Mouse (Mus musculus) layer of hippocampus, postnatal 14 days (tissue): ENCODE results near the gene Rbms2. TPM values are rescaled to one million over a fixed set of nuclear protein-coding genes. Genes with fewer than 3 reads are reported as not detected.
"Not testable (repeated sequence)": the region's sequence is repeated elsewhere in the genome, so short reads cannot be mapped to it uniquely, and the experiment has no call there.

Experiments used
- DNase-seq, 2 experiments: peaks; one replicate each; pipeline ENCODE4 v3.0.0; 2021 to 2022; ENCODE audit warnings: low spot score in 2 of 2, mixed read lengths in 1 of 2
- long read RNA-seq, 2 experiments: library from polyadenylated mRNA; stranded (forward); transcript quantifications; one replicate each; pipeline ENCODE4 v2.0.0; 2021
- total RNA-seq, 2 experiments: library from RNA; stranded (reverse); gene quantifications; 2 replicates each; pipeline ENCODE4 v1.2.3; 2021

The Rbms2 gene
- total RNA-seq, result 10 to 100 TPM; 13.4 to 14.6 TPM
- long read RNA-seq, experiment 1, partial matches to known transcripts, result 1 of 1 reads
- long read RNA-seq, experiment 1, other reads (novel, unspliced or antisense), result 0 of 1 reads
- long read RNA-seq, experiment 2, partial matches to known transcripts, result 2 of 4 reads
- long read RNA-seq, experiment 2, other reads (novel, unspliced or antisense), result 2 of 4 reads

- no peak for DNase-seq
These were observed at the start of gene Rbms2 for GRCm38 (mm10) chr10:128179989-128180388. Gene Rbms2 (minus strand): TSS chr10:128180297.

GRCm38 (mm10) chr10:128228009-128228408, 47.9 kb upstream of the Rbms2 start:
- DNase-seq, result no peak

- no peak for DNase-seq
These were observed 47.5 kb upstream of the Rbms2 start for GRCm38 (mm10) chr10:128227592-128227991.

GRCm38 (mm10) chr10:128225538-128225937, 45.4 kb upstream of the Rbms2 start, which contains the start of gene Mip:
Gene Mip (plus strand): TSS chr10:128225838.
- DNase-seq, result no peak

- no peak for DNase-seq
These were observed 45.0 kb upstream of the Rbms2 start for GRCm38 (mm10) chr10:128225064-128225463.

GRCm38 (mm10) chr10:128221533-128222286, 41.6 kb upstream of the Rbms2 start:
- DNase-seq, result no peak

GRCm38 (mm10) chr10:128218387-128219117, 38.5 kb upstream of the Rbms2 start:
- DNase-seq, result no peak

GRCm38 (mm10) chr10:128214981-128215380, 34.9 kb upstream of the Rbms2 start:
- DNase-seq, result no peak

GRCm38 (mm10) chr10:128214112-128214511, 34.0 kb upstream of the Rbms2 start:
- DNase-seq, result not testable (repeated sequence)

GRCm38 (mm10) chr10:128212871-128213323, 32.8 kb upstream of the Rbms2 start:
- DNase-seq, result peak; percentile 47 to 51

GRCm38 (mm10) chr10:128212148-128212547, 32.1 kb upstream of the Rbms2 start:
- no peak for DNase-seq

GRCm38 (mm10) chr10:128211390-128212108, 31.5 kb upstream of the Rbms2 start, which contains the start of gene Spryd4:
Gene Spryd4 (minus strand): TSS chr10:128211807.
- DNase-seq, result peak; percentile 81 to 92

- DNase-seq, result no peak
These were observed 30.9 kb upstream of the Rbms2 start for GRCm38 (mm10) chr10:128210954-128211353.

GRCm38 (mm10) chr10:128210131-128210530, 30.0 kb upstream of the Rbms2 start:
- DNase-seq, result no peak

GRCm38 (mm10) chr10:128209311-128210009, 29.4 kb upstream of the Rbms2 start:
- DNase-seq, result no peak

GRCm38 (mm10) chr10:128208326-128208725, 28.2 kb upstream of the Rbms2 start:
- no peak for DNase-seq

- DNase-seq, result no peak
These were observed 24.8 kb upstream of the Rbms2 start for GRCm38 (mm10) chr10:128204941-128205340.

GRCm38 (mm10) chr10:128201856-128202255, 21.8 kb upstream of the Rbms2 start:
- DNase-seq, result no peak

- DNase-seq, result peak; percentile 16 to 41
These were observed 14.7 kb upstream of the Rbms2 start for GRCm38 (mm10) chr10:128194551-128195461.
